Mouse (Mus musculus) retina, embryonic 14.5 days (tissue): ENCODE measurements at regions not wholly inside any gene's neighbourhood (a gene's known extent, or its start where the extent isn't known, plus 50 kb on each side); places are given as distances from the start of the nearest gene placed in this dataset.
A peak's percentile ranks its signal among the peaks of the same experiment; 100 is the strongest.

ENCODE experiments used
- DNase-seq: peaks from one replicate; pipeline ENCODE4 v3.0.0-alpha.2; 2015; ENCODE audit warnings: low spot score

- DNase-seq: no peak
Observed at GRCm38 (mm10) chr10:92625781-92626180, 96.4 kb downstream of the Nedd1 start.

GRCm38 (mm10) chr10:92615684-92616379 lies 106.4 kb downstream of the Nedd1 start:
- DNase-seq: no peak

DNA sequence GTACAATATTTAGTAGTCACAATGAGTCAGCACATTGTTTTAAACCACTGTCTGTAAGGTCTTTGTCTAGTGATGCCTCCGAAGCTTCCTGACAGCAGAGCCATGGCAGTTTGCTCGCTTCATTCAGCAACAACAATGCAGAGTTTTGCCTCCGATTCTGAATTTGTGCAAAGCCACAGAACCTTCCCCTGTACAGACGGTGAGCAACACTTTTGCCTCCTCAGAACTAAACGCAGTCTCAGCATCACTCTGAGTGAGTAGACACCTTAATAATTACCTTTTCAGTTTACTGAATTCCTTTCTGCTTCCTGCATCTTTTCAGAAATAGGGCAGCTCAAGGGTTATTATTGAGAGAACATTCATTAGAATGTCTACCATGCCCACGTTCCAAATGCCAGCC lies 107.9 kb downstream of the Nedd1 start:
- peak; percentile 66 for DNase-seq

GRCm38 (mm10) chr10:92611060-92611459 lies 111.2 kb downstream of the Nedd1 start:
- no peak for DNase-seq

DNA sequence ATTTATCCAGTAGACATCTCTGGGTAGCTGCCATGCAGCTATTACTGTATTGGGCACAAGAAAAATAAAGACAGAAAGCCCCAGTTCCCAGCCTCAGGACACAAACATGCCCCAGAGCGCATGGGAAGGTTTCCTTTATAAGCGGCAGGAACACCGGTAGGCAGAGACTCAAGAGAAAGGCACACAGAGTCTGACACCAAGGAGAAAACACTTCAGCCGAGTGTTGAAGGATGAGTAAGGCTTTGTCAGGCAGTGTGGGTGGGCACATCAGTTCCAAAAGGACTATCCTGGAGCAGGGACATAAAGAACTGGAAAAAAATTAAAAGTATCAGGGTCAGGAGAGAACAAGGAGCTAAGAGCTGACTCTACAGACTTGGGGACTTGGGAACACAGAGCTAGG lies 115.5 kb downstream of the Nedd1 start:
- no peak for DNase-seq

- no peak for DNase-seq
Observed at GRCm38 (mm10) chr10:92605646-92606045, 116.6 kb downstream of the Nedd1 start.

GRCm38 (mm10) chr10:92600116-92600515 lies 122.1 kb downstream of the Nedd1 start:
- no peak for DNase-seq

GRCm38 (mm10) chr10:92595496-92596355 lies 126.5 kb downstream of the Nedd1 start:
- peak; percentile 18 for DNase-seq

- no peak for DNase-seq
Observed at GRCm38 (mm10) chr10:92593947-92594460, 128.2 kb downstream of the Nedd1 start.

DNA sequence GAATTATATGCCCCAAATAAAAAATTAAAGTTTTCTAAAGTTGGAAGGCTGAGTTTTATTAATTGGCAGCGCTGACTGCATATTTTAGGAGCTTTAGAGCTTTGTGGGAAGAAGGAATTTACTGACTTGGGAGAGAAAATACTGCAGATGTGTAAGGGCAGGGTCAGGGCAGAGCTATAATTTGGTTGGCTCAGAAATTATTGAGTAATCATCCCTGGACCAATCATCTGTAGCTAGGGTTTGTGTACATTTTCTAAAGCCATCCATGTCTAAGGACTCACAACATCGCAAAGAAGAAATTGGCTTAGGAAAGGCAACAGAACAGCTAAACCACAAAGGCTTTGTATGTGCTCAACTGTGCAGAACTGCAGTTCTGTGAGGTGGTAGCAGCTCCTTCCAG lies 143.3 kb downstream of the Nedd1 start:
- no peak for DNase-seq

- no peak for DNase-seq
Observed at GRCm38 (mm10) chr10:92570496-92570895, 151.7 kb downstream of the Nedd1 start.

GRCm38 (mm10) chr10:92557463-92557862 lies 164.8 kb downstream of the Nedd1 start:
- peak; percentile 41 for DNase-seq

GRCm38 (mm10) chr10:92556526-92557422 lies 165.4 kb downstream of the Nedd1 start:
- peak; percentile 77 for DNase-seq

- DNase-seq: peak; percentile 69
Observed at GRCm38 (mm10) chr10:92555727-92556525, 166.3 kb downstream of the Nedd1 start.

- peak; percentile 3 for DNase-seq
Observed at GRCm38 (mm10) chr10:92553966-92554365, 168.3 kb downstream of the Nedd1 start.

DNA sequence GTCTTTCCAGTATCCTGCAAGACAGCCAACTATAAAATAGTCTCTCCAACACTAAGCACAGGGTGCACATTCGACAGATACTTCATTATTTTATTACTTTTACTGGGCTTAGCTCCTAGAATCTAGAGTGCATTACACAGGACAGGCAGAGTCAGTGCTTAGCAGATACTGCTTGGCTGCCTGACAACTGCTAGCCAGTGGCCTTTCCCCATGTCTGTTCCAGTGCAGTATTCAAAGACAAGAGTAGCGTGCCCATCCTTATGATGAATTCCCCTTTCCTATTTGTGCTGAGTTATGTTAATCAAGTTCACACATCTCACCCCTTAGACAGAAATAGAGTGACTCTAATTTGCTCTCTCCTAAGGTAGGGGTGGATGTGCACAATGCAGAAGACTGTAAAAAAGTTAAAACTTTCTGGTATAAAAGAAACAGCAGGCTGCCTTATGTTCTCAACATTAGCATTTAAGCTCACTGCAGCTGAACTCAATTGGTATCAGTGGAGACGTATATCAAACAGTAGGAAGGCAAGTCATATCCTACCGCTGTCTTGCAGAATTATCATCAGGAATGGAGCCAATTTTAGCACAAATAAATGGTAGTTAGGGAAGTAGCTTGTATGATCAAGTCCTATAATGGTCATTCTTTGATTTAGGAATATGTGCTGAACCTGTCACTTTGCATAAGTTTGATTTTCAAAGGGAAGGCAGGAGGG lies 173.2 kb downstream of the Nedd1 start:
- peak; percentile 82 for DNase-seq

DNA sequence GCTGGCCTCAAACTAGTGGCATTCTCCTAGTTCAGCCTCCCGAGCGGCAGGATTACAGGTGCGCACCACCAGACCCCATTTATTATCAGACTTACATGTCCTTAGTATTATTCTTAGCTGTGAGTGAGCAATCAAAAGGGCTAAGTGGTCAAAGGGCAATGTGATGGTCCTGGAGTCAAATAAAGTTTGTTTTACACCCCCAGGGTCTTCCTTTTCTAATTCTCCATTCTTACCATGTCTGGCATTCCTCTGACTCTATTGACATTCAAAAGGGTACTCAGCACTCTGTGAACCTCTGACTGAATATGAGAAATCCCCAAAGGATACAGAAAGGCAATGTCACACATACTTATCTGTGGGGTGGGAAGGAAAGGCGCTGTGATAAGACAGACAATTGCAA lies 183.8 kb downstream of the Nedd1 start:
- DNase-seq: no peak

DNA sequence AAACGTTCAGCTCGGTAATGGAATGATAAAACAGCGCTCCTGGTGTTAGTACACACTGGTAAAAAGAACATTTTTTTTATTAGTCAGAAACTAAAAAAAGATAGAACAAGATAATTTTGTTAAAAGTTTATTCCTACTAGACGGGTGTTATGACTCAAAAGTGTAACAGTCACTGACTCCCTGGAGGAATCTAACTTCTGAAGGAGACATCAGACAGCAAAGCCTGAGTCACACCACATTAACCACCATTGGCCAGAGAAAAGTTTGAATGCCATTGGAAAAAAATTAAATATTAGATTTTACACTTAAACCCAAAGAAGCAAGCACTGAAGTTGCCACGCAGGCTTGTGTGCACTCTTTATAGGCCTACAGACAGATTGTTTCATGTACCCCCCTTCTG lies 205.3 kb downstream of the Nedd1 start:
- no peak for DNase-seq

GRCm38 (mm10) chr10:92511769-92512168 lies 210.5 kb downstream of the Nedd1 start:
- no peak for DNase-seq

DNA sequence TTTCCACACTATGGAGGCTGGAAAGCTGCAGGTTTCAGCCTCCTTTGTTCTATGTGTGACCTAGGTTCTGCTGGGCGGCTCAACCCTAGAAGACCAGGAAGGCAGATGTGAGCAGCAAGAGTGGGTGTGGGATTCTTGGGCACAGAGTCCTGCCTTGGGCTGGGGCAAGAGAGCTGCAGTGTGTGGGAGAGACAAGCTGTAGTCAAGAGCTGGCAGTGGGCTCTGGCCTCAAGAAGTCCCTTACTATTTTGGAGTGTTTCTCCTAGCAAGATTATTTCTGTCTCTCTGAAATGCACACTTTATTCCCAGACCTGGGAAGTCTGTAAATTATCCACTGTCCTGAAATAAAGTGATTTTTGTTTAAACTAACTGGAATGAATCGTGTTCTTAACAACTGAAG lies 211.5 kb downstream of the Nedd1 start:
- DNase-seq: no peak

GRCm38 (mm10) chr10:92504271-92504670 lies 217.9 kb downstream of the Nedd1 start:
- no peak for DNase-seq
